ENCODE assay signal across 8 mouse cellular contexts in the genomic region with DNA sequence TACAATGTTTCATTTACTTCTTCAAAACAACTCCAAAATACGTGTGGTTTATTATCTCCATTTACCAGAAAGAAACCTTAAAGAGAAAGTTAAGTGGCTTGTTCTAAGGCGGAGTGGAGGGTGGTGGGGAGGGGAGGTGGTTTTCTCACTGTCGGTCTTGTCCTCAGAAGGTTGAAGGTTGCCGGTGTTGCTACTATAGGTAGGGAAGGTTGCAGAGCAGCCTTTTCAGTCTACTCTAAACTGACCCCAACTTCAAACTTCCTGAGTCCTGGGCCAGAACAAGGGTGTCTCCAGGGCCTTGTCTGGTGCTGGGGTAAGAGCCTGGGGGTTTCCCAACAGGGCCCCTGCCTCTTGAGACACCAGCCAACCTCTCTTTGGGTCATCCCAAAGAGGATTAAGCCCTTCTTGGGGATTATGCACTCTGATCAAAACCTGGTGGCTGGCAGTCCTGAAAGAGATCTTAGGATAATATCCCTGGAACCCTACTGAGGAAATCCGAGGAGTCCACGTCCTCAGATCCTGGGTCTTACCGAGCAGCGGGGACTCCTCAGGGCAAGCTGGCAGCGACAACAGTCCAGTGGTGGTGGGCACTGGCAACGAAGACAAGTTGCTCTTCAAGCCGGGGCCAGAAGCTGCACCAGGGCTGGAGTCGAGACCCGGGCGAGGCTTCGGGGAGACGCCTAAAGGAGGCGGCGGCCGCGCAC. TPM values are rescaled to one million over a fixed set of nuclear protein-coding genes. Genes with fewer than 3 reads are reported as not detected.
A peak's percentile ranks its signal among the peaks of the same experiment; 100 is the strongest.
DNase-seq lines count a peak whose midpoint lies in the region; ATAC-seq and TF ChIP-seq lines count a peak whose summit lies in the region.

No protein-coding gene starts in this region.

- no peaks in the 10 kb centered on the region for H3K36me3 ChIP-seq in ES-Bruce4 (ENCODE audit: control insufficient read depth, insufficient read depth, low read length, poor library complexity, severe bottlenecking)
- H3K36me3 ChIP-seq in forebrain, embryonic 11.5 days (ENCODE audit: control insufficient read depth, insufficient read depth, low read length), result no peaks in the 10 kb centered on the region
- H3K36me3 ChIP-seq in kidney, embryonic 14.5 days (ENCODE audit: control insufficient read depth, insufficient read depth, low read length), result no peaks in the 10 kb centered on the region
- no peaks in the 10 kb centered on the region for H3K36me3 ChIP-seq in midbrain, postnatal 0 days (ENCODE audit: insufficient read depth, low read length)

- peak overlapping the region; percentile 88 for H3K9ac ChIP-seq in ES-Bruce4 (ENCODE audit: low read depth, poor library complexity, severe bottlenecking)
- peak overlapping the region; percentile 76 for H3K9ac ChIP-seq in forebrain, embryonic 11.5 days (ENCODE audit: low read length)
- peak overlapping the region; percentile 89 for H3K9ac ChIP-seq in kidney, embryonic 14.5 days (ENCODE audit: low read depth, low read length)
- peak overlapping the region; percentile 87 for H3K9ac ChIP-seq in midbrain, postnatal 0 days (replicated peaks; ENCODE audit: low read length, poor library complexity, severe bottlenecking)

- H3K27ac ChIP-seq in ES-Bruce4 (ENCODE audit: insufficient read depth, low read length), result no peak overlapping the region
- H3K27ac ChIP-seq in forebrain, embryonic 11.5 days (ENCODE audit: low read depth, low read length), result peak overlapping the region; percentile 77
- H3K27ac ChIP-seq in kidney, embryonic 14.5 days (ENCODE audit: low read depth, low read length), result peak overlapping the region; percentile 94
- H3K27ac ChIP-seq in midbrain, postnatal 0 days (ENCODE audit: low read depth, low read length), result peak overlapping the region; percentile 79

- no peak for TF ChIP-seq POLR2A in ES-Bruce4 (IDR thresholded peaks at IDR 0.05; ENCODE audit: insufficient read depth, low read length)

- under 1% methylated on average over 20 of the region's 20 CpGs for WGBS in forebrain, embryonic 11.5 days
- WGBS in kidney, embryonic 14.5 days, result under 1% methylated on average over 20 of the region's 20 CpGs
- WGBS in midbrain, postnatal 0 days, result 2% methylated on average over 15 of the region's 20 CpGs

- H3K4me3 ChIP-seq in ES-Bruce4 (ENCODE audit: low read depth, low read length), result peak overlapping the region; percentile 79
- H3K4me3 ChIP-seq in forebrain, embryonic 11.5 days (ENCODE audit: low read depth, low read length), result peak overlapping the region; percentile 68
- peak overlapping the region; percentile 84 for H3K4me3 ChIP-seq in kidney, embryonic 14.5 days (ENCODE audit: low read length)
- H3K4me3 ChIP-seq in midbrain, postnatal 0 days (ENCODE audit: low read depth, low read length), result peak overlapping the region; percentile 80

- H3K4me2 ChIP-seq in forebrain, embryonic 11.5 days (ENCODE audit: low read depth, low read length, severe bottlenecking), result peak overlapping the region; percentile 67
- H3K4me2 ChIP-seq in kidney, embryonic 14.5 days (replicated peaks; ENCODE audit: low read depth, low read length), result peak overlapping the region; percentile 88
- peak overlapping the region; percentile 85 for H3K4me2 ChIP-seq in midbrain, postnatal 0 days (ENCODE audit: low read depth, low read length, poor library complexity, severe bottlenecking)

- no peak for TF ChIP-seq CTCF in ES-Bruce4 (IDR thresholded peaks at IDR 0.05; ENCODE audit: low read depth, low read length)
- no peak for TF ChIP-seq CTCF in midbrain, postnatal 0 days (IDR thresholded peaks at IDR 0.05)

- H3K9me3 ChIP-seq in ES-Bruce4 (replicated peaks; ENCODE audit: control insufficient read depth, insufficient read depth, low read length, poor library complexity, severe bottlenecking), result no peaks in the 10 kb centered on the region
- H3K9me3 ChIP-seq in forebrain, embryonic 11.5 days (ENCODE audit: control insufficient read depth, low read length), result no peaks in the 10 kb centered on the region
- no peaks in the 10 kb centered on the region for H3K9me3 ChIP-seq in kidney, embryonic 14.5 days (ENCODE audit: control insufficient read depth, low read length)
- no peaks in the 10 kb centered on the region for H3K9me3 ChIP-seq in midbrain, postnatal 0 days (ENCODE audit: low read length)

- H3K4me1 ChIP-seq in ES-Bruce4 (ENCODE audit: control insufficient read depth, insufficient read depth, low read length), result peaks cover 2% of the 10 kb centered on the region
- peaks cover 3% of the 10 kb centered on the region; the same call in 1 of the 2 replicates for H3K4me1 ChIP-seq in forebrain, embryonic 11.5 days (replicated peaks; ENCODE audit: control insufficient read depth, insufficient read depth, low read length)
- peaks cover 30% of the 10 kb centered on the region for H3K4me1 ChIP-seq in kidney, embryonic 14.5 days (ENCODE audit: control insufficient read depth, insufficient read depth, low read length)
- H3K4me1 ChIP-seq in midbrain, postnatal 0 days (ENCODE audit: insufficient read depth, low read length), result peaks cover 3% of the 10 kb centered on the region; the same call in 1 of the 2 replicates

- ATAC-seq in forebrain, embryonic 11.5 days (replicated peaks; ENCODE audit: low FRiP score), result no peak
- no peak for ATAC-seq in kidney, embryonic 14.5 days (ENCODE audit: low FRiP score, low TSS enrichment)
- no peak; the same call in 1 of the 2 replicates for ATAC-seq in midbrain, postnatal 0 days (ENCODE audit: low FRiP score)
- ATAC-seq in granulocyte monocyte progenitor cell, adult 5-6 weeks (replicated peaks; ENCODE audit: poor library complexity, severe bottlenecking), result no peak

- peak; percentile 97 for DNase-seq in heart, adult 11 months
- DNase-seq in heart, adult 8-10 months (ENCODE audit: low spot score), result no peak
- peak; percentile 55 for DNase-seq in forebrain, embryonic 11.5 days (ENCODE audit: low spot score)
- peak; percentile 38 for DNase-seq in midbrain, postnatal 0 days (ENCODE audit: low spot score)
- DNase-seq in frontal cortex, postnatal 10 days (ENCODE audit: low spot score in 2 of 2), result no peak

- no peak for TF ChIP-seq EP300 in ES-Bruce4 (IDR thresholded peaks at IDR 0.05; ENCODE audit: insufficient read depth, low read depth, low read length)

- no peaks in the 10 kb centered on the region for H3K27me3 ChIP-seq in ES-Bruce4 (ENCODE audit: control insufficient read depth, insufficient read depth, low read length, poor library complexity, severe bottlenecking)
- no peaks in the 10 kb centered on the region for H3K27me3 ChIP-seq in forebrain, embryonic 11.5 days (ENCODE audit: control insufficient read depth, insufficient read depth, low read length)
- no peaks in the 10 kb centered on the region for H3K27me3 ChIP-seq in kidney, embryonic 14.5 days (ENCODE audit: control insufficient read depth, insufficient read depth, low read length)
- no peaks in the 10 kb centered on the region for H3K27me3 ChIP-seq in midbrain, postnatal 0 days (ENCODE audit: insufficient read depth, low read length)

RNA-seq across cellular contexts. Expression of a gene that starts 0.8 kb away (rescaled TPM):
- total RNA-seq in heart, adult 8-10 months (2022), result 10 to 100 TPM; 53.9 to 60.3 (median 57.4) TPM
- polyA plus RNA-seq in ES-Bruce4 (2011; ENCODE audit: insufficient read depth, insufficient read length, low read depth, missing spikeins), result 40.0 and 40.7 TPM in 2 replicates
- 19.3 and 20.3 TPM in 2 replicates for polyA plus RNA-seq in forebrain, embryonic 11.5 days (2014; fragmentation: Nextera tagmentation; extraction: Ambion mirVana)
- 36.0 and 45.8 TPM in 2 replicates for polyA plus RNA-seq in kidney, embryonic 14.5 days (2014; fragmentation: Nextera tagmentation; extraction: Ambion mirVana)
- 10.0 and 11.0 TPM in 2 replicates for total RNA-seq in midbrain, postnatal 0 days (2014; rRNA removed)
- 5.7 and 5.8 TPM in 2 replicates for polyA plus RNA-seq in midbrain, postnatal 0 days (2015; fragmentation: Nextera tagmentation; extraction: Ambion mirVana)
- total RNA-seq in granulocyte monocyte progenitor cell, adult 5-6 weeks (2014; fragmentation: Nextera tagmentation), result 74.8 and 78.1 TPM in 2 replicates
- total RNA-seq in granulocyte monocyte progenitor cell, adult 5-6 weeks (2017), result 45.0 and 45.5 TPM in 2 replicates

Comparison
In these comparisons a context has a peak if more than half of its experiments do, and no peak if none do; other contexts are left out.
1. DNase-seq: peak in heart, adult 11 months (single experiment), forebrain, embryonic 11.5 days (single experiment) and midbrain, postnatal 0 days (single experiment); none in heart, adult 8-10 months (single experiment) and frontal cortex, postnatal 10 days (0 of 2).
2. Peak in every context shown above with its lines, with median percentiles within 50 percentile points of each other: H3K4me3 ChIP-seq, H3K9ac ChIP-seq and H3K4me2 ChIP-seq.